Mouse (Mus musculus): ENCODE results near the gene Gm9821.

DNA sequence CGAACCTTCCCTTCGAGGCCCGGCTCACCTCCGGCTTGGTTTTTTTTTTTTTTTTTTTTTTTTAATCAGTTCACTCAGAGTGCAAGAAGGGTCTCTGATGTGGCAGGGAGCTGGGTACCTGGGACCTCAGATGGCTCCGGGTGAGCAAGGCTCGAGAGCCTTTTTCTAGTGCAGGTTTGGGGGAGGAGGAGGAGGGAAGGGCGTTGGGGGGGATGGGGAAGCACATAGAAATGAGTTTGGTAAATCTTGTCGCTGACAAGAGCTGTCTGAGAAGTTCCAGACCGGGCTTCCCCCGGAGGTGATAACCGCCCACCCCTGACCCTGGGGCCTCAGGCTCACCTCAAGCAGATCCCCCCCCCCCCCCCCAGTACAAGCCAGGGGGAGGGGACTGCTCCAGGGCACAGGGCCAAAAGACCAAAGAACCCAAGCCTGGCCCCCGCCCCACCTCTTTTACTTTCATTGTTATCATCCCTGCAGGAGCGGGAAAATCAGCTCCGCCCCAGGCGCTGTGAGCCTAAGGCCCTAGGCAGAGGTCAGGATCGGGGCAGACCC, 13.3 kb upstream of the Gm9821 start, which contains the start of gene Mdk:
- TF ChIP-seq CTCF (conservative IDR thresholded peaks at IDR 0.05; ENCODE audit: low read length) (no peak), NANOG (IDR thresholded peaks at IDR 0.05; ENCODE audit: borderline replicate concordance, low read length) (no peak)

Measured in E14TG2a.4 (cell line).